Mouse (Mus musculus) kidney, adult 9 months (tissue): ENCODE measurements around the gene Ddo.

ENCODE experiments used
- DNase-seq: peaks from one replicate; pipeline ENCODE4 v3.0.0; 2022

The Ddo gene

GRCm38 (mm10) chr10:40719062-40719461 is 89.3 kb downstream of the Ddo start:
- no peak for DNase-seq

- no peak for DNase-seq
Measured at GRCm38 (mm10) chr10:40720883-40721282, 91.1 kb downstream of the Ddo start.

GRCm38 (mm10) chr10:40724342-40724741 is 94.5 kb downstream of the Ddo start:
- DNase-seq: no peak

- DNase-seq: peak; percentile 17
Measured at GRCm38 (mm10) chr10:40725066-40725465, 95.3 kb downstream of the Ddo start.

GRCm38 (mm10) chr10:40725471-40725870 is 95.7 kb downstream of the Ddo start:
- DNase-seq: no peak

GRCm38 (mm10) chr10:40726288-40726902 is 96.6 kb downstream of the Ddo start:
- DNase-seq: no peak

GRCm38 (mm10) chr10:40726989-40727388 is 97.2 kb downstream of the Ddo start:
- DNase-seq: no peak

GRCm38 (mm10) chr10:40730200-40730599 is 100.4 kb downstream of the Ddo start:
- DNase-seq: no peak
